Mouse (Mus musculus) MN1 (cell line): ENCODE results near the gene Patj.
"Not testable (repeated sequence)": the region's sequence is repeated elsewhere in the genome, so short reads cannot be mapped to it uniquely, and the experiment has no call there.

ENCODE experiments used
- DNase-seq: peaks from one replicate; pipeline ENCODE4 v3.0.0-alpha.2; 2016; ENCODE audit warnings: low spot score

The Patj gene

GRCm38 (mm10) chr4:98395690-98396437 lies at the start of gene Patj:
Gene Patj, plus strand, starts transcription at chr4:98395785.
- peak; percentile 57 for DNase-seq

GRCm38 (mm10) chr4:98348580-98348979 lies 47.0 kb upstream of the Patj start:
- no peak for DNase-seq

- DNase-seq, result no peak
Observed at GRCm38 (mm10) chr4:98358034-98358809, 37.4 kb upstream of the Patj start.

GRCm38 (mm10) chr4:98375401-98375800 lies 20.2 kb upstream of the Patj start:
- no peak for DNase-seq

DNA sequence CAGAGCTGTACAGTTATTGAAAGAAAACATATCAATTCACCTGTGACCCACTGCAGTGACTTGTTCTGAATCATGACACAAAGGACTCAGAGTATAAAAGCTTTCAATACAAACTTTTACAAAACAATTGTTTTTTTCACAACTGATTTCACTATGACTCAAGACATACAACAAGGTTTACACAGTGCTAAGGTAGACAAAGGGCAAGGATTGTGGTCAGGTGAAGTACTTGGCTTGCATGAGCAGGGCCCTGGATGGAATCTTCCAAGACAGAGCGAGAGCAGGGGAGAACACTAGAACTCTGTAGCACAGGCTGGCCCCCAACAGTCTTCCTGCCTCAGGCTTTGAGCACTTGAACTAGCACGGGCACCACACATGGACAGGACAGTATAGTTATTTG lies 18.6 kb upstream of the Patj start:
- no peak for DNase-seq

DNA sequence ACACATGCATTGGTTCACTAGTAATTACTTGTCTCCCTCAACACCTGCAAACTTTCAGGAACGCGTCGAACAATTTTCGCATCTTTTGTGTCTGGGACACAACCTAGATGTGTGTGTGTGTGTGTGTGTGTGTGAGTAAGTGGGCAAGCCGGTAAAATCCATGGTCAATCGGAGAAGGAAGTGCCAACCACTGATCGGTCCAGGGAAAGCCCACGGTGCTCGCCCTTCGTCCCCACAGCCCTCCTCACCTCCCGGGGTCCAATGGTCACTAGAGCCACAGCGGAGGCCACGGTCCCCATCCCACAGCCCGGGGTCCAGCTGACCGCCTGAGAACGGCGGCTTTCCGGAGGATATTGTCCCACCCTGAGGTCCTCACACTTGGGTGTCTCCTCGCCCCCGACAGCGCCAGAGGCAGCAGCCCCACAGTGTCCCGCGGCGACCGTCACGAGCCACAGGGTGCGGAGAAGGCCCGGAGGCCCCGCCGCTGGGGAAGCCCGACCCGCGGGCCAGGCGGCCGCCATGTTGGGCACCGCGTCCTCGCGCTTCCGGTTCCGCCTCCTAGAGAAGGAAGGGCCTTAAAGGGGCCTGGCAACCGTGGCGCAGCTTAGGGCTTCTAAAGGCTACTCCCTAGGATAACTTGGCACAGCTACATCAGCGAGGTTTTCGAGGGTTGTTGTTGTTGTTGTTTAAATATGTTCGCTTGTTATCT lies 12.7 kb upstream of the Patj start, which contains the start of gene Tm2d1:
Tm2d1 (minus strand) TSS at position 591 of the 709 bp plus-strand sequence.
- DNase-seq, result peak; percentile 79

DNA sequence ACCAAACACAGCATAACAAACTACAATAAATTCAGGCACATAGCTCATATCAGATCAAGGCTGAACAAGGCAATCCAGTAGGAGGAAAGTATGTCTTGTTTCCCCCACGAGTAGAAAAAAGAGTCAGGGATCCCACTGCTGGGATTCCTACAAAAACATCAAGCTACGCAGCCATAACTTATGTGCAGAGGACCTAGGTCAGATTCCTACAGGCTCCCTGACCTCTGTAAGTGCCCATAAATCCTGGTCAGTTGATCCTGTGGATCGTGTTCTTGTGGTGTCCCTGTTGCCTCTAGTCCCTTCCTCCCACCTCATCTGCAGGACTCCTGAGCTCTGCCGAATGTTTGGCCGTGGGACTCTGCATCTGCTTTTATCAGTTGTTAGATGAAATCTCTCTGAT lies 10.5 kb upstream of the Patj start:
- no peak for DNase-seq

GRCm38 (mm10) chr4:98395346-98395689 lies 267 bp upstream of the Patj start:
- DNase-seq, result no peak

GRCm38 (mm10) chr4:98400926-98401583 lies 5.5 kb downstream of the Patj start:
- DNase-seq, result no peak

- no peak for DNase-seq
Observed at GRCm38 (mm10) chr4:98401584-98401962, 6.0 kb downstream of the Patj start.

GRCm38 (mm10) chr4:98403492-98403891 lies 7.9 kb downstream of the Patj start:
- DNase-seq, result no peak

DNA sequence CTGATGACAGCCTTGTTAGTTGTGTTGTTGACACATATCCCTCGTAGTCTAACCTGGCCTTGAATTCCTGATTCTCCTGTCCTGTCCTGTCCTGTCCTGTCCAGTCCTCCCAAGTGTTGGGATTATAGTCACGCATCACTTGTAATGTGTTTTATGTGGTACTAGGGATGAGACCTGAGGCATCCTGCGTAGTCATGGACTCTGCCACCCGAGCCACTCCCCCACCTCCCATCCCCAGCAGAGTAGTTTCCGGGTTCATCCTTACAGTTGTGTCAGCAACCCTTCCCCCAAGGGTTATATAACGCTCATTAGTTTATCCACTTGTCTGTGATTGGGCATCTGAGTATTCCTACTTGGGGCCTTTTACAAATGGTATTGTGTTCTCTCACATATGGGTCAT lies 8.8 kb downstream of the Patj start:
- DNase-seq, result no peak

GRCm38 (mm10) chr4:98408455-98408854 lies 12.9 kb downstream of the Patj start:
- no peak for DNase-seq

DNA sequence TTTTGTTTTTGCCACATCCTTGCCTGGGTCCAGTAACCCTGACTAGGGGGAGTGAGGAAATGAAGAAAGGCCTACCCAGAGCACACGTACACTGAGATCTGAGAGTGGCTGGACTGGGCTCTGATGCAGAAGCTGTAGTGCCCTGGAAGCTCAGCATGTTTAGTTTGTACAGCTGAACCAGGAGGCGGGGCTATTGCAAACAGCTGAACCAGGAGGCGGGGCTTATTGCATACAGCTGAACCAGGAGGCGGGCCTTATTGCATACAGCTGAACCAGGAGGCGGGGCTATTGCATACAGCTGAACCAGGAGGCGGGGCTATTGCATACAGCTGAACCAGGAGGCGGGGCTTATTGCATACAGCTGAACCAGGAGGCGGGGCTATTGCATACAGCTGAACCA lies 19.6 kb downstream of the Patj start:
- DNase-seq, result not testable (repeated sequence)

GRCm38 (mm10) chr4:98428371-98428770 lies 32.8 kb downstream of the Patj start:
- no peak for DNase-seq

DNA sequence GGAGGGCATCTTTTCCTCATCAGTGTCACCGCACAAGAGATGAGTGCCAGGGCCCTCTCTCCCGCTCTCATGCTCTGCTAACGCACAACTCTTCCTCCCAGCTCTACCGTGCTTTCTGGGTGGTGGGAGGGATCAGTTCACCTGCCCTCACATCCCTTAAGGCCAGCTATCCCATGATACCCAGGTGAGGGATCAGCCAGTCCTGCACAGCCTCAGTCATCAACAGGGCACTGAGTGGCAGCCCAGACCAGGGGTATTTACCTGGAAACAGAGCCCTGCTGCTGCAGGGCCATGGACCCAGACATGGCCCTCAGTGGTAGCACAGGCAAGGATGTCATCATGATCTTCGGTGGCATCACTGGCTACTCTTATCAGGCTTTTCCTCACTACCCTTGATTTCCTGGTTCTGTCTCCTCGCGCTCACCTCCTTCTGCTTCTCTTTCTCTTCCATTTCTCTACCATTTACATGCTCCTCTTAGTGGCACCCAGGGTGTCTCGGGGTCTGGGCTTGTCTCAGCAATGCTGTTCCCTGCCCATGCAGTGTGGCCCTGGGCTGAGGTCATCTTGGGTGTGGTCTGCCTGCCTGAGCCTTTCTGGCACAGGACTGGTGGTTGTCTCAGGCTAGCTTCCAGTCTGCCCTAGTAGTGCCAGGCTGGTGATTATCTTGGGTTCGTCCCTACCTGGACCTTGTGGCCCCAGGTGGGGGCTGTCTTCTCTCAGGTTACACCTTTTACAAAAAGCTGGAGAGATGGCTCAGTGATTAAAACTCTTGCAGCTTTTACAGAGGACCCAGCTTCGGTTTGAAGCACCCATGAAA lies 40.3 kb downstream of the Patj start:
- DNase-seq, result no peak

DNA sequence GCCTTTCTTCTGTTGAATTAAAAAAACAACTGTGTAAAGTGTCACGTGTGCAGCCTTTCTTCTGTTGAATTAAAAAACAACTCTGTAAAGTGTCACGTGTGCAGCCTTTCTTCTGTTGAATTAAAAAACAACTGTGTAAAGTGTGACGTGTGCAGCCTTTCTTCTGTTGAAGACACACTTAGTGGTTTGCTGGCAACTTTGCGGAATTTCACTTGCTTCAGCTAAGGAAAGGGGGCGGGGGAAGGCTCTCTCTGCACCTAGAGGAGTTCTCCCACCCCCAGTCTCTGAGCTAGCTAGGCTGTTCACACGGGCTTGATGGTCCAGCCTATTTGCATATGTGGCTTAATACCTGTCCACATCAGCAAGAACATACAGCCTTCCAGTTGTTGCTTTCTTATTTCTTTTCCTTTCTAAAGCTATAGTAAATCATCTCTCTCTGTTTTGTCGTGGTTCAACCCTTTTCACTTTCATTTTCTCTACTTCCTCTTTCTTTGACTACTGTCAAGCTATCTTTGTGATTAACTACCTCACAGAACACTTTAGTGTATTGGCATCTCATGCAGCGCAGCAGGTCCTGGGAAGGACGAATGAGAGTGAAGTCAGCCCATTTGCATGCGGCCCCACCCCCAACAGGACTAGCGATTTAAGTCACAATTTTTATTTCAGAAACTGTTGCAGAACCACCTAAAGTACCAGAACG lies 41.2 kb downstream of the Patj start:
- no peak for DNase-seq

DNA sequence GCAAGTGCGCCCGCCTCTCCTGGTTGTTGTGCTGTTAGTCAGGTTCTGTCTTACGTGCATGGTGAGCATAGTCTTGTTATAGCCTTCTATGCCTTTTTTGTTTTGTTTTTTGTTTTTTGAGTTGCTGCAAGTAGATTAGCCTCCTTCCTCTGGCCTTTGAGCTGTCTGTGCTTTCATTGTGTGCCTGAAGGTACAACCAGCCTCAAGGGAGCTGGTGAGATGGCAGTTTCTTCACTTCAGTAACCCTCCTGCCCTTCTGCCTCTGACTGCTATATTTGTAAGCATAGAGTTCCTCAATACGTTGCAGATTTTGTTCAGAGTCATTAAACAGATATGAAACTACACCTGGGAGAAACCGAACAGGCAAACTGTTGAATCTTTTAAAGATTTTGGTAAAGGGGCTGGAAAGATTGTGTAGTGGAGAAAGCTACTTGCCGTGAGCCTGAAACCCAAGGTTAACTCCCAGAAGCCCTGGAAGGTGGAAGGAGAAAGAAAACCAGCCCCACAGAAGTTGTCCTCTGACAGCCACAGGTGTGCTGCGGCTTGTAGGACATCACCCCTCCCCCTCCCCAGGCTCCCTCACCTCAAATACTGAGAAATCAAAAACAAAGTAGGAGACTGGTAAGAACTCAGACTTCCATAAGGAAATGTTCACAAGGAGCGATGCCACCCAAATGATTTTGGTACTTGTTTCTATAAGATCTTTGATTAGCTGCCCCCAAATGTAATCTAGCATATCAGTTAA lies 43.8 kb downstream of the Patj start:
- no peak for DNase-seq

DNA sequence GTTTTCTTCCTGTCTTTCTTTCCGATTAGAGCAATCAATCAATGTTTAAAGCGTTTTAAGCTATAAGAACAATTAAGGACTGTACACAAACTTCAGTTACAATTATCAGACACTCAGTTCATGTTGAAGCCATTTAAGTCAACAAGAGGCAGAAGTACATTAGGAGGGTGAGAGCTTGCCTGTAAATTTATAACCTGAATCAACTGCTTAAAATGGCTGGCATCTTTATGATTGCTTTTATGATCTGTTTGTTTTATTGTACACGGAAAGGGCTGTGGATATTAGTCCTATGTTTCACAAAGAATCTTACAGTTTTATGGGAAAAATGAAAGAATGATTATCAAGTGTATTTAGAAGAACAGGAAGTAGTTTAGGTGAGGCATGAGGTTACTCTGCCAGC lies 45.7 kb downstream of the Patj start:
- no peak for DNase-seq
